Mouse (Mus musculus): ENCODE results near the gene Ddn.

Gene Ddn

GRCm38 (mm10) chr15:98778191-98778770 lies 31.0 kb downstream of the Ddn start:
- in situ Hi-C loops (cut with MboI; ENCODE audit: unreplicated experiment in 2 of 2), result no loop called here

DNA sequence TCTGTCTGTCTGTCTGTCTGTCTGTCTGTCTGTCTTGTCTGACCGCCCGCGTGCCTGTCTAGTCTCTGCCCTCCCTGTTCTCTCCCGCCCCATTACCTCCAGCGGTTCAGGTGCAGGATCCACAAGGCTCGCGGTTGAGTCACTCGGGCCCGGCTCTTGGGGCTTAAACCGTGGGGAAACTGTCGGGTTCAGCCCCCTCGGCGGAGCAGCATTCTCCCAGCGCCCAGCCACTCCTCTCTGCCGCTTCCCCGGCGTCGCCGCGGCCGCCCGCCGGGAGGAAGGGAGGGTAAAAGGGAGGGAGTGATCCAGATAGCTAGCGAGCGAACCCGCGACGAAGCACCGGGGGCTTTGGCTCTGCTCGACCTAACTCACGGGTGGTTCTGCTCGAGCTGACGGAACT lies 31.5 kb downstream of the Ddn start, which contains the start of gene Wnt10b:
Gene Wnt10b, minus strand, starts transcription at position 389 of the 400 bp plus-strand sequence.
- in situ Hi-C loops (cut with MboI; ENCODE audit: unreplicated experiment in 2 of 2), result no loop called here

DNA sequence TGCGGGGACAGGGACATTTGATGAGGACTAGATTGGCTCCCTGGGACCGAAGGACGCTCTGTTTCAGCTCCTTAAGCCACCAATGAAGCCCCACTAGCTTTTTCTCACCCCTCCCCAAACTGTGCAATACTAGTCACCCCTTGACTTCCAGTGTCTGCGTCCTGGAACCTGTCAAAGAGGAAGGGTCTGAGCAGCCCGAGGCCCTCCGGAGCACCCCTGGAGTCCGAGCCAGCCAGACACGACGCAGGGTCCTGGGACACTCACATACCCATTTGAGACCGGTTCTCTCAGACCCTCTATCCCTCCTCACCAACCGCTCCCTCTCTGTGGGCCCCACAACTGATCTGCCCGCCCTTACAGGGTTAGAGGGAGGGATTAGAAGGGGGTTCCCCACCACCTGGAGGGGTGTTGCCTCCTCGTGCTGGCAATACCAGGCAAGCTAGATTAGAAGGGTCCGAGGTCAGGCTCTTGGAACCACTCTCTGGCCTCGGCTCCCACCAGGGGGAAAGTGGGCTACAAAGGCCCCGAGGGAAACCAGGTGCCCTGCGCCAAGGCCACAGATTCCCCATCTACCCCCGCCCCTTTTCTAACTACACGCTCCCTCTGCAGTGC lies 32.2 kb downstream of the Ddn start:
- in situ Hi-C loops (cut with MboI; ENCODE audit: unreplicated experiment in 2 of 2), result no loop called here

- in situ Hi-C loops (cut with MboI; ENCODE audit: unreplicated experiment in 2 of 2), result no loop called here
Measured at GRCm38 (mm10) chr15:98776280-98777004, 32.8 kb downstream of the Ddn start.

- in situ Hi-C loops (cut with MboI; ENCODE audit: unreplicated experiment in 2 of 2), result no loop called here
Measured at GRCm38 (mm10) chr15:98775533-98775932, 33.8 kb downstream of the Ddn start.

DNA sequence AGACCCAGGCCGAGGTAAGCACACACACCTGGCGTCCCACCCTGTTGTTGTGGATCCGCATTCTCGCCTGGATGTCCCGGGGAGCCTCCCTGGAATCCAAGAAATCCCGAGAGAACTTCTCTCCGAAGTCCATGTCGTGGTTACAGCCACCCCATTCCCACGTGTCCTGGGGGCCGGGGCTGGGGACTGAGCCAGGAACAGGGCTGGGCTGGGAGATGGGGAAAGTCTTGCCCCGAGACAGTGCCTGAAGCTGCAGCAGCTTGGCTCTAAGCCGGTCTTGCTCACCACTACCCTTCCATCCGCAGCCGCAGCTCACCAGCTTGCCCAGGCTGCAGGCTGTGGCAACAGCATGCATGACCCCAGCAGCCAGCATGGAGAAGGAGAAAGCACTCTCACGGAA lies 35.2 kb downstream of the Ddn start:
- in situ Hi-C loops (cut with MboI; ENCODE audit: unreplicated experiment in 2 of 2), result no loop called here

DNA sequence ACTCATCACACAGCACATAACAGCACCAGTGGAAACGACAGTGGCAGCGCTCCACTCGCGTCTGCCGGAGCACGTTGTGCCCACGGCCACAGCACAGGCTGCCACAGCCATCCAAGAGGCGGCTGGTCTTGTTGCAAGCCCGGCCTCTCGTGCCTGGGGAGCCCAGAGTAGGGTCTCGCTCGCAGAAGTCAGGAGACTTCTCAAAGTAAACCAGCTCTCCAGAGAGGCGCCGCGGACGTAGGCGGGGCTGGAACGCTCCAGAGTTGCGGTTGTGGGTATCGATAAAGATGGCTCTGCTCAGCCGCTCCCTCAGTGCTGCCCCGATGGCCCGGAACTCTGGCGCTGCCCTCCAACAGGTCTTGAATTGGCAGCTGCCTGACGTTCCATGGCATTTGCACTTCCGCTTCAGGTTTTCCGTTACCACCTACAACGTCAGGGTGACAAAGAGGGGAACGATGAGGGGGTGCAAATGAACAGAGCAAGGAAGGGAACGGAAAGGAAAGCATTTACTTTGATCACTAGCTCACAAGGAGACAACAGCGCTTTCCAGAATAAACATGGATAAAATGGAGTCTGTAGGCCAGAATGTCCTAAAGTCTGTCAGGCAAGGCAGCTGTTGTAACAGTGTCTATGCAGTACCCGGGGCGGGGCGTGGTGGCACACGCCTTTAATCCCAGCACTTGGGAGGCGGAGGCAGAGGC lies 36.6 kb downstream of the Ddn start:
- in situ Hi-C loops (cut with MboI; ENCODE audit: unreplicated experiment in 2 of 2), result no loop called here

DNA sequence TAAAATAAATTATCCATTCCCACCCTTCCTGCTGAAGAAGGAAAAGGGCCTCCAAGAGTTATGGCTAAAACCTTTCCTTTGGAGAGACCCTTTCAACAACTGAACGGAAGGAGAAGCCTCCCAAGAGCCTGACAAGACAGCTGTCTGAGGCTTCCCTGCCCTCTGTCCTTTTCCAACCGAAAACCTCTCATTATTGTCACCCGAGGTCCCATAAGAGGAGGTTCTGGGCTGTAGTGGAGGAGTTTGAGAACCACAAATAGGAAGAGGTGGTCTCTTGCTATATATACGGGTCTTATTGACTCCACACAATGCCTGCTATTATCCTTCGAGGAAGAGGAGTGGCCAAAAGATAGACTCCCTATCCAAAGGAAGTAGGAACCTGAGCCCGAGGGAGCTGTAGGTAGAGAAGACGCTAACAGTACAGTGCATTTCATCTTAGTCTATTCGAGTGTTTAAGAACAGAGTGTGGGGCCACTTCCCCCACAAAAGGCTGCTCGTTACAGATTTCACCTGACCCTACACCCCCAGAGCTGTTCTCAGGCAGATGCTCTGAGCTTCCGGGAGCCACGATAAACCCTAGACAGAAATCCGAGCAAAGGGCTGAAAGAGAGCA lies 37.4 kb downstream of the Ddn start:
- in situ Hi-C loops (cut with MboI; ENCODE audit: unreplicated experiment in 2 of 2), result no loop called here

GRCm38 (mm10) chr15:98768259-98768658 lies 41.0 kb downstream of the Ddn start:
- in situ Hi-C loops (cut with MboI; ENCODE audit: unreplicated experiment in 2 of 2), result no loop called here

GRCm38 (mm10) chr15:98765929-98766328 lies 43.4 kb downstream of the Ddn start:
- in situ Hi-C loops (cut with MboI; ENCODE audit: unreplicated experiment in 2 of 2), result no loop called here

GRCm38 (mm10) chr15:98762670-98763529 lies 46.4 kb downstream of the Ddn start, which contains the start of gene Arf3:
Arf3 (minus strand) TSS chr15:98763214.
- in situ Hi-C loops (cut with MboI; ENCODE audit: unreplicated experiment in 2 of 2), result no loop called here

- in situ Hi-C loops (cut with MboI; ENCODE audit: unreplicated experiment in 2 of 2), result no loop called here
Measured at GRCm38 (mm10) chr15:98762201-98762621, 47.1 kb downstream of the Ddn start.

- in situ Hi-C loops (cut with MboI; ENCODE audit: unreplicated experiment in 2 of 2), result no loop called here
Measured at GRCm38 (mm10) chr15:98754125-98754524, 55.2 kb downstream of the Ddn start.

All from v-Abl transformed pro-B cells (cell line).